Mouse (Mus musculus) cerebellum, adult 2 months (tissue): ENCODE measurements at regions not wholly inside any gene's neighbourhood (a gene's known extent, or its start where the extent isn't known, plus 50 kb on each side); places are given as distances from the start of the nearest gene placed in this dataset.

Source experiments
- DNase-seq, 2 experiments: peaks; one replicate each; pipeline ENCODE4 v3.0.0; 2021
- H3K27ac ChIP-seq: fragments of 200-500 bp; 2 replicates; pipeline ENCODE4 v1.5.1; 2012; ENCODE audit warnings: low read length, control low read depth, inconsistent platforms; ENCODE audit not compliant: insufficient read depth
- H3K27me3 ChIP-seq: fragments of 200-500 bp; 2 replicates; pipeline ENCODE4 v1.6.1; 2012; ENCODE audit warnings: inconsistent platforms, mild to moderate bottlenecking, low read length, moderate library complexity; ENCODE audit not compliant: control insufficient read depth, insufficient read depth
- H3K4me1 ChIP-seq: fragments of 200-500 bp; 2 replicates; pipeline ENCODE4 v1.6.1; 2011; ENCODE audit warnings: low read length; ENCODE audit not compliant: control insufficient read depth, insufficient read depth
- H3K4me3 ChIP-seq: fragments of 200-500 bp; replicated peaks from 2 replicates; pipeline ENCODE3; 2011; ENCODE audit warnings: mild to moderate bottlenecking, low read depth, low read length, control low read depth; ENCODE audit not compliant: insufficient read depth
- CTCF ChIP-seq: fragments of 200-500 bp; IDR thresholded peaks from 2 replicates; pipeline ENCODE4 v1.5.1; 2011; ENCODE audit warnings: low read depth, mild to moderate bottlenecking, control low read depth, low read length, moderate library complexity, borderline replicate concordance; ENCODE audit not compliant: insufficient read depth
- POLR2A ChIP-seq: fragments of 200-500 bp; IDR thresholded peaks from 2 replicates; pipeline ENCODE4 v1.6.1; 2011; ENCODE audit warnings: low read length, control low read depth, borderline replicate concordance; ENCODE audit not compliant: insufficient read depth
- WGBS: fragments of 180-500 bp; shearing (Covaris S2); methylation state at CpG from one replicate; pipeline ENCODE4 v1.1.7; 2018; 5-methylcytosine and 5-hydroxymethylcytosine counted together

GRCm38 (mm10) chr1:83717056-83717455, 309.1 kb upstream of the Sphkap start:
- peak; percentile 57 to 81 for DNase-seq
- 0% methylated on average over 1 of the region's 1 CpGs for WGBS
- TF ChIP-seq CTCF: peak; percentile 52; the same call in 1 of the 2 replicates
- TF ChIP-seq POLR2A: no peak

GRCm38 (mm10) chr1:83701696-83702404, 293.9 kb upstream of the Sphkap start:
- no peak overlapping the region for H3K27ac ChIP-seq
- WGBS: 61% methylated on average over 6 of the region's 6 CpGs
- DNase-seq: no peak
- TF ChIP-seq CTCF: no peak
- no peak for TF ChIP-seq POLR2A
- H3K27me3 ChIP-seq: no peaks in the 10 kb centered on the region; the same call in 1 of the 2 replicates
- no peak overlapping the region for H3K4me3 ChIP-seq
- H3K4me1 ChIP-seq: no peaks in the 10 kb centered on the region

More at GRCm38 (mm10) chr1:83717056-83717455, 309.1 kb upstream of the Sphkap start:
- H3K4me3 ChIP-seq: no peak overlapping the region
- peaks cover 4% of the 10 kb centered on the region; the same call in 1 of the 2 replicates for H3K4me1 ChIP-seq
- H3K27ac ChIP-seq: no peak overlapping the region
- H3K27me3 ChIP-seq: no peaks in the 10 kb centered on the region

GRCm38 (mm10) chr1:83697422-83697821, 289.4 kb upstream of the Sphkap start:
- no peak for DNase-seq

GRCm38 (mm10) chr1:83685221-83685620, 277.2 kb upstream of the Sphkap start:
- no peak for DNase-seq
- Histone ChIP-seq H3K27me3 (no peaks in the 10 kb centered on the region), H3K4me3 (no peak overlapping the region), H3K27ac (no peak overlapping the region), H3K4me1 (no peaks in the 10 kb centered on the region)
- TF ChIP-seq POLR2A (no peak), CTCF (no peak)
- 77% methylated on average over 3 of the region's 3 CpGs for WGBS

More at GRCm38 (mm10) chr1:83697422-83697821, 289.4 kb upstream of the Sphkap start:
- WGBS: 47% methylated on average over 6 of the region's 6 CpGs
- no peak overlapping the region for H3K27ac ChIP-seq
- TF ChIP-seq CTCF (no peak), POLR2A (no peak)
- H3K27me3 ChIP-seq: no peaks in the 10 kb centered on the region
- no peak overlapping the region for H3K4me3 ChIP-seq
- no peaks in the 10 kb centered on the region for H3K4me1 ChIP-seq

GRCm38 (mm10) chr1:83665326-83665725, 257.3 kb upstream of the Sphkap start:
- WGBS: 52% methylated on average over 2 of the region's 2 CpGs
- Histone ChIP-seq H3K4me1 (no peaks in the 10 kb centered on the region), H3K27ac (no peak overlapping the region), H3K27me3 (no peaks in the 10 kb centered on the region), H3K4me3 (no peak overlapping the region)
- TF ChIP-seq CTCF (no peak), POLR2A (no peak)
- no peak for DNase-seq

GRCm38 (mm10) chr1:83661808-83662802, 254.1 kb upstream of the Sphkap start:
- no peak overlapping the region for H3K27ac ChIP-seq
- no peak overlapping the region for H3K4me3 ChIP-seq
- WGBS: 52% methylated on average over 3 of the region's 3 CpGs
- no peaks in the 10 kb centered on the region for H3K27me3 ChIP-seq
- TF ChIP-seq CTCF: no peak
- TF ChIP-seq POLR2A: no peak
- no peaks in the 10 kb centered on the region for H3K4me1 ChIP-seq
- no peak for DNase-seq

- H3K4me3 ChIP-seq: no peak overlapping the region
- H3K27me3 ChIP-seq: no peaks in the 10 kb centered on the region
- no peak overlapping the region for H3K27ac ChIP-seq
- WGBS: 87% methylated on average over 2 of the region's 2 CpGs
- TF ChIP-seq CTCF: no peak
- TF ChIP-seq POLR2A: no peak
- H3K4me1 ChIP-seq: no peaks in the 10 kb centered on the region
- DNase-seq: no peak
These were observed 245.7 kb upstream of the Sphkap start for GRCm38 (mm10) chr1:83653661-83654060.
